Mouse (Mus musculus) kidney, postnatal 10 days (tissue): ENCODE results near the gene Nlgn3.

ENCODE experiments used
- DNase-seq: peaks from one replicate; pipeline ENCODE4 v3.0.0; 2021; ENCODE audit warnings: mixed read lengths

Nlgn3 gene

GRCm38 (mm10) chrX:101299055-101299454 lies at the start of gene Nlgn3:
TSS of gene Nlgn3 (plus strand) at chrX:101299168.
- DNase-seq: peak; percentile 38

- peak; percentile 92 for DNase-seq
Measured at GRCm38 (mm10) chrX:101253952-101254729, 44.8 kb upstream of the Nlgn3 start, which contains the start of gene Foxo4. TSS of gene Foxo4 (plus strand) at chrX:101254528.

- DNase-seq: peak; percentile 21
Measured at GRCm38 (mm10) chrX:101254740-101255139, 44.2 kb upstream of the Nlgn3 start.

- peak; percentile 44 for DNase-seq
Measured at GRCm38 (mm10) chrX:101256603-101257002, 42.4 kb upstream of the Nlgn3 start.

GRCm38 (mm10) chrX:101260441-101261325 lies 38.3 kb upstream of the Nlgn3 start:
- no peak for DNase-seq

- no peak for DNase-seq
Measured at GRCm38 (mm10) chrX:101263892-101264291, 35.1 kb upstream of the Nlgn3 start, which contains the start of gene Gm614. TSS of gene Gm614 (minus strand) at chrX:101263992.

GRCm38 (mm10) chrX:101266631-101267030 lies 32.3 kb upstream of the Nlgn3 start:
- DNase-seq: no peak

GRCm38 (mm10) chrX:101268025-101268754 lies 30.8 kb upstream of the Nlgn3 start, which contains the start of gene Il2rg:
TSS of gene Il2rg (minus strand) at chrX:101268255.
- no peak for DNase-seq

- DNase-seq: no peak
Measured at GRCm38 (mm10) chrX:101268755-101269124, 30.2 kb upstream of the Nlgn3 start, which contains the start of gene Gm20489. TSS of gene Gm20489 (minus strand) at chrX:101269023.

- DNase-seq: no peak
Measured at GRCm38 (mm10) chrX:101273410-101273809, 25.6 kb upstream of the Nlgn3 start.

GRCm38 (mm10) chrX:101273875-101274738 lies 24.9 kb upstream of the Nlgn3 start, which contains the start of gene Med12:
TSS of gene Med12 (plus strand) at chrX:101274030.
- peak; percentile 95 for DNase-seq

- DNase-seq: no peak
Measured at GRCm38 (mm10) chrX:101282813-101283212, 16.2 kb upstream of the Nlgn3 start.

- DNase-seq: peak; percentile 74
Measured at GRCm38 (mm10) chrX:101285534-101285933, 13.4 kb upstream of the Nlgn3 start.

GRCm38 (mm10) chrX:101285953-101286670 lies 12.9 kb upstream of the Nlgn3 start:
- no peak for DNase-seq

- no peak for DNase-seq
Measured at GRCm38 (mm10) chrX:101287543-101287942, 11.4 kb upstream of the Nlgn3 start.

- DNase-seq: no peak
Measured at GRCm38 (mm10) chrX:101288432-101288831, 10.5 kb upstream of the Nlgn3 start.

- DNase-seq: no peak
Measured at GRCm38 (mm10) chrX:101289037-101289436, 9.9 kb upstream of the Nlgn3 start.

- no peak for DNase-seq
Measured at GRCm38 (mm10) chrX:101290111-101290510, 8.9 kb upstream of the Nlgn3 start.

- no peak for DNase-seq
Measured at GRCm38 (mm10) chrX:101299473-101300426, 782 bp downstream of the Nlgn3 start.
